Mouse (Mus musculus) thymus, adult 2 months (tissue): ENCODE results near the gene Traf3ip1.

Experiments
- CTCF ChIP-seq: fragments of 200-500 bp; IDR thresholded peaks from 2 replicates; pipeline ENCODE4 v1.5.1; 2012; ENCODE audit warnings: mild to moderate bottlenecking, control low read depth, low read length, moderate library complexity, borderline replicate concordance; ENCODE audit not compliant: control insufficient read depth, poor library complexity, insufficient read depth; ENCODE audit errors: extremely low read depth
- POLR2A ChIP-seq: fragments of 200-500 bp; IDR thresholded peaks from 2 replicates; pipeline ENCODE4 v1.6.1; 2012; ENCODE audit warnings: mild to moderate bottlenecking, low read length, control low read depth, moderate library complexity; ENCODE audit not compliant: control insufficient read depth, poor library complexity, insufficient read depth; ENCODE audit errors: extremely low read depth

GRCm38 (mm10) chr1:91448688-91449087 lies 45.8 kb upstream of the Traf3ip1 start:
- TF ChIP-seq CTCF: no peak
- no peak for TF ChIP-seq POLR2A
